Mouse (Mus musculus) liver, embryonic 13.5 days (tissue): Measurements from ENCODE around the gene BC051142. TPM values are rescaled to one million over a fixed set of nuclear protein-coding genes. Genes with fewer than 3 reads are reported as not detected.
"Not testable (repeated sequence)": the region's sequence is repeated elsewhere in the genome, so short reads cannot be mapped to it uniquely, and the experiment has no call there.

Experiments used
- ATAC-seq: fragments of 200-750 bp; cut with Nextera tagmentation; 2 replicates; pipeline ENCODE4 v1.8.0; 2017; ENCODE audit warnings: low read depth, mild to moderate bottlenecking, moderate number of reproducible peaks, moderate library complexity
- DNase-seq: peaks from one replicate; pipeline ENCODE4 v3.0.0; 2022
- H3K27ac ChIP-seq: fragments of 300-500 bp; sonication (generic); 2 replicates; pipeline ENCODE4 v1.5.1; 2015; ENCODE audit warnings: moderate library complexity, mild to moderate bottlenecking, inconsistent platforms
- H3K27me3 ChIP-seq: fragments of 300-500 bp; sonication (generic); 2 replicates; pipeline ENCODE4 v1.6.1; 2015; ENCODE audit warnings: mild to moderate bottlenecking, inconsistent platforms
- H3K36me3 ChIP-seq: fragments of 300-500 bp; sonication (generic); 2 replicates; pipeline ENCODE4 v1.6.1; 2015; ENCODE audit warnings: mild to moderate bottlenecking, inconsistent platforms
- H3K4me1 ChIP-seq: fragments of 300-500 bp; sonication (generic); replicated peaks from 2 replicates; pipeline ENCODE4 v1.6.1; 2015; ENCODE audit warnings: inconsistent platforms
- H3K4me2 ChIP-seq: fragments of 300-500 bp; sonication (generic); 2 replicates; pipeline ENCODE4 v1.6.1; 2015; ENCODE audit warnings: inconsistent platforms, mild to moderate bottlenecking, moderate library complexity
- H3K4me3 ChIP-seq: fragments of 300-500 bp; sonication (generic); replicated peaks from 2 replicates; pipeline ENCODE4 v1.5.1; 2015; ENCODE audit warnings: mild to moderate bottlenecking, inconsistent platforms
- H3K9ac ChIP-seq: fragments of 300-500 bp; sonication (generic); 2 replicates; pipeline ENCODE4 v1.6.1; 2015; ENCODE audit warnings: mild to moderate bottlenecking, inconsistent platforms
- H3K9me3 ChIP-seq: fragments of 300-500 bp; sonication (generic); replicated peaks from 2 replicates; pipeline ENCODE4 v1.6.1; 2016; ENCODE audit warnings: inconsistent platforms
- WGBS: fragments of 180-500 bp; shearing (Covaris S2); methylation state at CpG from one replicate; pipeline ENCODE4 v1.1.7; 2015; ENCODE audit not compliant: insufficient replicate concordance; 5-methylcytosine and 5-hydroxymethylcytosine counted together
- polyA plus RNA-seq: library from polyadenylated mRNA; unstranded; fragments of >200 nt; fragmentation: Nextera tagmentation; extraction: Ambion mirVana; gene quantifications from 2 replicates; pipeline ENCODE4 v1.2.1, GENCODE M21; 2015

The BC051142 gene
- polyA plus RNA-seq, 1 experiment from 2014 or later = 0.21 TPM

GRCm38 (mm10) chr17:34465906-34466305 is 67.3 kb downstream of the BC051142 start:
- not testable (repeated sequence) for H3K9ac ChIP-seq, H3K4me1 ChIP-seq, H3K27ac ChIP-seq, H3K36me3 ChIP-seq, DNase-seq, ATAC-seq, H3K4me2 ChIP-seq, H3K4me3 ChIP-seq, H3K9me3 ChIP-seq
- peaks cover 23% of the 10 kb centered on the region; the same call in 1 of the 2 replicates for H3K27me3 ChIP-seq

GRCm38 (mm10) chr17:34470491-34470890 is 71.9 kb downstream of the BC051142 start:
- Histone ChIP-seq H3K27ac (no peak overlapping the region), H3K4me3 (no peak overlapping the region), H3K36me3 (no peaks in the 10 kb centered on the region), H3K4me1 (no peaks in the 10 kb centered on the region), H3K9me3 (no peaks in the 10 kb centered on the region), H3K9ac (no peak overlapping the region), H3K4me2 (no peak overlapping the region), H3K27me3 (peaks cover 35% of the 10 kb centered on the region; the same call in 1 of the 2 replicates)
- DNase-seq (no peak), ATAC-seq (no peak)
- WGBS = 20% methylated on average over 2 of the region's 2 CpGs

GRCm38 (mm10) chr17:34475060-34475459 is 76.4 kb downstream of the BC051142 start:
- 55% methylated on average over 3 of the region's 3 CpGs for WGBS
- Histone ChIP-seq H3K27me3 (peaks cover 19% of the 10 kb centered on the region; the same call in 1 of the 2 replicates), H3K36me3 (no peaks in the 10 kb centered on the region), H3K4me1 (no peaks in the 10 kb centered on the region), H3K27ac (no peak overlapping the region), H3K9me3 (no peaks in the 10 kb centered on the region), H3K4me2 (no peak overlapping the region), H3K4me3 (no peak overlapping the region), H3K9ac (no peak overlapping the region)
- no peak for DNase-seq
- no peak for ATAC-seq

GRCm38 (mm10) chr17:34476427-34476826 is 77.8 kb downstream of the BC051142 start:
- no peaks in the 10 kb centered on the region for H3K9me3 ChIP-seq
- DNase-seq = no peak
- no peaks in the 10 kb centered on the region for H3K36me3 ChIP-seq
- no peak overlapping the region for H3K27ac ChIP-seq
- H3K9ac ChIP-seq = no peak overlapping the region
- ATAC-seq = no peak
- H3K4me2 ChIP-seq = no peak overlapping the region
- 71% methylated on average over 1 of the region's 2 CpGs for WGBS
- peaks cover 11% of the 10 kb centered on the region; the same call in 1 of the 2 replicates for H3K27me3 ChIP-seq
- H3K4me1 ChIP-seq = no peaks in the 10 kb centered on the region
- no peak overlapping the region for H3K4me3 ChIP-seq

- not testable (repeated sequence) for DNase-seq, H3K36me3 ChIP-seq, ATAC-seq, H3K27me3 ChIP-seq, H3K9me3 ChIP-seq, H3K9ac ChIP-seq, H3K4me2 ChIP-seq, H3K27ac ChIP-seq, H3K4me1 ChIP-seq, H3K4me3 ChIP-seq
- WGBS = 53% methylated on average over 5 of the region's 5 CpGs
Observed at GRCm38 (mm10) chr17:34477238-34478013, 78.8 kb downstream of the BC051142 start, which contains the start of gene Btnl4. Btnl4 (minus strand) TSS chr17:34477318.

- Histone ChIP-seq H3K27me3 (no peaks in the 10 kb centered on the region), H3K4me1 (no peaks in the 10 kb centered on the region), H3K4me3 (no peak overlapping the region), H3K27ac (no peak overlapping the region), H3K9ac (no peak overlapping the region), H3K4me2 (no peak overlapping the region), H3K9me3 (no peaks in the 10 kb centered on the region), H3K36me3 (no peaks in the 10 kb centered on the region)
- DNase-seq (no peak), ATAC-seq (no peak)
Observed at GRCm38 (mm10) chr17:34492796-34493195, 94.2 kb downstream of the BC051142 start.

GRCm38 (mm10) chr17:34495156-34495555 is 96.5 kb downstream of the BC051142 start:
- ATAC-seq, H3K27me3 ChIP-seq, H3K27ac ChIP-seq, H3K4me1 ChIP-seq, H3K9ac ChIP-seq, DNase-seq, H3K36me3 ChIP-seq, H3K4me3 ChIP-seq, H3K9me3 ChIP-seq, H3K4me2 ChIP-seq: not testable (repeated sequence)
- 53% methylated on average over 2 of the region's 2 CpGs for WGBS

- Histone ChIP-seq H3K27ac (no peak overlapping the region), H3K4me1 (no peaks in the 10 kb centered on the region), H3K9ac (no peak overlapping the region), H3K36me3 (no peaks in the 10 kb centered on the region), H3K4me3 (no peak overlapping the region), H3K27me3 (no peaks in the 10 kb centered on the region), H3K4me2 (no peak overlapping the region), H3K9me3 (no peaks in the 10 kb centered on the region)
- ATAC-seq (no peak), DNase-seq (no peak)
- 34% methylated on average over 2 of the region's 2 CpGs for WGBS
Observed at GRCm38 (mm10) chr17:34496539-34496938, 97.9 kb downstream of the BC051142 start.

- H3K9ac ChIP-seq, H3K4me1 ChIP-seq, H3K4me2 ChIP-seq, H3K36me3 ChIP-seq, H3K27me3 ChIP-seq, DNase-seq, ATAC-seq, H3K4me3 ChIP-seq, H3K27ac ChIP-seq, H3K9me3 ChIP-seq: not testable (repeated sequence)
- 56% methylated on average over 3 of the region's 3 CpGs for WGBS
Observed at GRCm38 (mm10) chr17:34497319-34497718, 98.7 kb downstream of the BC051142 start.

GRCm38 (mm10) chr17:34497726-34498125 is 99.1 kb downstream of the BC051142 start:
- H3K27ac ChIP-seq, H3K4me2 ChIP-seq, H3K9ac ChIP-seq, ATAC-seq, H3K4me1 ChIP-seq, H3K9me3 ChIP-seq, H3K36me3 ChIP-seq, H3K27me3 ChIP-seq, H3K4me3 ChIP-seq, DNase-seq: not testable (repeated sequence)
- 37% methylated on average over 3 of the region's 4 CpGs for WGBS

GRCm38 (mm10) chr17:34507591-34507990 is 109.0 kb downstream of the BC051142 start:
- Histone ChIP-seq H3K4me1 (no peaks in the 10 kb centered on the region), H3K4me2 (no peak overlapping the region), H3K9me3 (no peaks in the 10 kb centered on the region), H3K4me3 (no peak overlapping the region), H3K36me3 (no peaks in the 10 kb centered on the region), H3K27ac (no peak overlapping the region), H3K9ac (no peak overlapping the region), H3K27me3 (no peaks in the 10 kb centered on the region)
- no peak for DNase-seq
- no peak for ATAC-seq
